Mouse (Mus musculus) left cerebral cortex, postnatal 4 days (tissue): ENCODE measurements around the gene Mybbp1a. TPM values are rescaled to one million over a fixed set of nuclear protein-coding genes. Genes with fewer than 3 reads are reported as not detected.
A peak's percentile ranks its signal among the peaks of the same experiment; 100 is the strongest.
"Not testable (repeated sequence)": the region's sequence is repeated elsewhere in the genome, so short reads cannot be mapped to it uniquely, and the experiment has no call there.

ENCODE experiments used
- DNase-seq: peaks from one replicate; pipeline ENCODE4 v3.0.0-alpha.2; 2022
- intact Hi-C: fragments of 180-260 bp; cut with DNase I; formaldehyde crosslinking; loops from one replicate; pipeline ENCODE4 v1.15.1; 2025
- total RNA-seq, 2 experiments: library from RNA; stranded (reverse); gene quantifications; 2 replicates each; pipeline ENCODE4 v1.2.3; 2021

The Mybbp1a gene
- total RNA-seq, 2 experiments from 2014 or later: 68.3 to 77.3 TPM

GRCm38 (mm10) chr11:72411945-72412344 lies 29.2 kb upstream of the Mybbp1a start:
- DNase-seq: no peak
- intact Hi-C loops: no loop called here

GRCm38 (mm10) chr11:72413016-72413415 lies 28.1 kb upstream of the Mybbp1a start:
- intact Hi-C loops: no loop called here
- DNase-seq: no peak

GRCm38 (mm10) chr11:72413601-72414190 lies 27.5 kb upstream of the Mybbp1a start:
- intact Hi-C loops: no loop called here
- no peak for DNase-seq

GRCm38 (mm10) chr11:72415155-72415554 lies 26.0 kb upstream of the Mybbp1a start:
- intact Hi-C loops: no loop called here
- DNase-seq: no peak

- intact Hi-C loops: no loop called here
- DNase-seq: no peak
Observed at GRCm38 (mm10) chr11:72416666-72417065, 24.5 kb upstream of the Mybbp1a start.

- intact Hi-C loops: no loop called here
- no peak for DNase-seq
Observed at GRCm38 (mm10) chr11:72417376-72417775, 23.8 kb upstream of the Mybbp1a start.

- no peak for DNase-seq
- intact Hi-C loops: no loop called here
Observed at GRCm38 (mm10) chr11:72418227-72418626, 22.9 kb upstream of the Mybbp1a start.

- no peak for DNase-seq
- intact Hi-C loops: no loop called here
Observed at GRCm38 (mm10) chr11:72419006-72419405, 22.1 kb upstream of the Mybbp1a start.

- DNase-seq: no peak
- intact Hi-C loops: no loop called here
Observed at GRCm38 (mm10) chr11:72420460-72421122, 20.6 kb upstream of the Mybbp1a start.

GRCm38 (mm10) chr11:72421518-72422278 lies 19.5 kb upstream of the Mybbp1a start:
- intact Hi-C loops: no loop called here
- no peak for DNase-seq

GRCm38 (mm10) chr11:72423686-72424085 lies 17.5 kb upstream of the Mybbp1a start:
- intact Hi-C loops: no loop called here
- DNase-seq: no peak

- intact Hi-C loops: loop anchor here (5.0 kb wide), 3 partner anchors 83 to 1088 kb away; no protein-coding TSS in a partner anchor
- DNase-seq: no peak
Observed at GRCm38 (mm10) chr11:72425201-72425600, 16.0 kb upstream of the Mybbp1a start.

GRCm38 (mm10) chr11:72426884-72427283 lies 14.3 kb upstream of the Mybbp1a start:
- intact Hi-C loops: loop anchor here (5.0 kb wide), 3 partner anchors 85 to 1090 kb away; no protein-coding TSS in a partner anchor
- DNase-seq: no peak

GRCm38 (mm10) chr11:72428694-72429093 lies 12.5 kb upstream of the Mybbp1a start:
- peak; percentile 87 for DNase-seq
- intact Hi-C loops: loop anchor here (5.0 kb wide), 3 partner anchors 86 to 1091 kb away; no protein-coding TSS in a partner anchor

- intact Hi-C loops: loop anchor here (5.0 kb wide), 3 partner anchors 87 to 1092 kb away; no protein-coding TSS in a partner anchor
- DNase-seq: peak; percentile 76
Observed at GRCm38 (mm10) chr11:72429288-72429690, 11.9 kb upstream of the Mybbp1a start.

GRCm38 (mm10) chr11:72430311-72431068 lies 10.7 kb upstream of the Mybbp1a start:
- intact Hi-C loops, DNase-seq: not testable (repeated sequence)

GRCm38 (mm10) chr11:72434963-72435693 lies 6.0 kb upstream of the Mybbp1a start, which contains the start of gene Ggt6:
TSS of gene Ggt6 (plus strand) at chr11:72435526.
- intact Hi-C loops: no loop called here
- DNase-seq: no peak

GRCm38 (mm10) chr11:72435694-72436045 lies 5.5 kb upstream of the Mybbp1a start:
- intact Hi-C loops: no loop called here
- no peak for DNase-seq

GRCm38 (mm10) chr11:72436271-72436670 lies 4.9 kb upstream of the Mybbp1a start:
- intact Hi-C loops: no loop called here
- DNase-seq: peak; percentile 69
